In genomic region chr9:65020991-65021886, GRCm38 (mm10) we compare ENCODE assay signal across 8 mouse cellular contexts. TPM values are rescaled to one million over a fixed set of nuclear protein-coding genes. Genes with fewer than 3 reads are reported as not detected.
DNase-seq lines count a peak whose midpoint lies in the region; ATAC-seq and TF ChIP-seq lines count a peak whose summit lies in the region.

TSS of gene Hacd3 (minus strand) at chr9:65021693.

- peaks cover 10 to 49% of the 10 kb centered on the region in 2 experiments for H3K4me1 ChIP-seq in CH12.LX (ENCODE audit: control insufficient read depth in 1 of 2, insufficient read depth in 2 of 2)
- peaks cover 17% of the 10 kb centered on the region for H3K4me1 ChIP-seq in forebrain, embryonic 11.5 days (replicated peaks; ENCODE audit: control insufficient read depth, insufficient read depth, low read length)
- H3K4me1 ChIP-seq in heart, embryonic 15.5 days (replicated peaks), result peaks cover 31% of the 10 kb centered on the region
- peaks cover 61% of the 10 kb centered on the region for H3K4me1 ChIP-seq in liver, embryonic 12.5 days
- peaks cover 16% of the 10 kb centered on the region for H3K4me1 ChIP-seq in stomach, embryonic 14.5 days (ENCODE audit: control insufficient read depth, insufficient read depth, low read length)

- peak within 1 kb of the TSS; percentile 42 for H3K27ac ChIP-seq in CH12.LX (ENCODE audit: insufficient read depth, low read depth)
- peak within 1 kb of the TSS; percentile 71 for H3K27ac ChIP-seq in forebrain, embryonic 11.5 days (ENCODE audit: low read depth, low read length)
- peak within 1 kb of the TSS; percentile 84 for H3K27ac ChIP-seq in heart, embryonic 15.5 days
- H3K27ac ChIP-seq in liver, embryonic 12.5 days, result peak within 1 kb of the TSS; percentile 87
- H3K27ac ChIP-seq in stomach, embryonic 14.5 days (ENCODE audit: low read length), result peak within 1 kb of the TSS; percentile 82

- DNase-seq in CH12.LX (ENCODE audit: extremely low read depth), result peak; percentile 82
- peak; percentile 80 for DNase-seq in c-Kit-positive CD71-positive TER-119-negative erythroid progenitor cells, embryonic 14.5 days (ENCODE audit: low read depth)
- peak; percentile 97 for DNase-seq in forebrain, embryonic 11.5 days (ENCODE audit: low spot score)
- DNase-seq in kidney, postnatal 14 days, result peak; percentile 94
- DNase-seq in natural killer cell, adult 2 months (ENCODE audit: low spot score in 2 of 2), result peak; percentile 82 to 84

- peak; percentile 96 for ATAC-seq in forebrain, embryonic 11.5 days (replicated peaks; ENCODE audit: low FRiP score)
- peak; percentile 94 for ATAC-seq in heart, embryonic 15.5 days (replicated peaks; ENCODE audit: insufficient number of reproducible peaks, insufficient read depth, low FRiP score, low read depth)
- peak; percentile 93 for ATAC-seq in liver, embryonic 12.5 days
- ATAC-seq in stomach, embryonic 14.5 days (ENCODE audit: insufficient number of reproducible peaks, insufficient read depth, low FRiP score, low read depth), result peak; percentile 93

- no peak for TF ChIP-seq CTCF in CH12.LX (conservative IDR thresholded peaks at IDR 0.05 in 1 of 2, IDR thresholded peaks at IDR 0.05 in 1 of 2; ENCODE audit: low read depth in 2 of 2, low read length in 2 of 2)

- TF ChIP-seq EP300 in CH12.LX (IDR thresholded peaks at IDR 0.05; ENCODE audit: low read length), result no peak

- H3K27me3 ChIP-seq in CH12.LX (replicated peaks), result no peaks in the 10 kb centered on the region
- 0 out of 2 replicates have a peak, but pooled peaks cover 3% of the 10 kb centered on the region for H3K27me3 ChIP-seq in forebrain, embryonic 11.5 days (ENCODE audit: control insufficient read depth, insufficient read depth, low read length)
- no peaks in the 10 kb centered on the region for H3K27me3 ChIP-seq in heart, embryonic 15.5 days
- no peaks in the 10 kb centered on the region for H3K27me3 ChIP-seq in liver, embryonic 12.5 days (replicated peaks)
- H3K27me3 ChIP-seq in stomach, embryonic 14.5 days (ENCODE audit: control insufficient read depth, insufficient read depth, low read length), result no peaks in the 10 kb centered on the region

- under 1% methylated on average over 72 of the region's 81 CpGs for WGBS in forebrain, embryonic 11.5 days
- under 1% methylated on average over 81 of the region's 81 CpGs for WGBS in heart, embryonic 15.5 days
- under 1% methylated on average over 80 of the region's 81 CpGs for WGBS in liver, embryonic 12.5 days (ENCODE audit: insufficient replicate concordance)
- under 1% methylated on average over 81 of the region's 81 CpGs for WGBS in stomach, embryonic 14.5 days

- dilution Hi-C loops in CH12.LX (cut with MboI; ENCODE audit: extremely low pct_ligation_motif_present, extremely low pct_unique_long_range_greater_than_20kb, low sequenced_read_pairs), result no loop called here

- H3K4me3 ChIP-seq in CH12.LX (replicated peaks in 1 of 3; ENCODE audit: low read depth in 2 of 3, low read length in 2 of 3, poor library complexity in 1 of 3), result peak within 1 kb of the TSS; percentile 79 to 99 (median 88)
- H3K4me3 ChIP-seq in forebrain, embryonic 11.5 days (ENCODE audit: low read depth, low read length), result peak within 1 kb of the TSS; percentile 69
- H3K4me3 ChIP-seq in heart, embryonic 15.5 days, result peak within 1 kb of the TSS; percentile 88
- H3K4me3 ChIP-seq in liver, embryonic 12.5 days, result peak within 1 kb of the TSS; percentile 95
- peak within 1 kb of the TSS; percentile 56 for H3K4me3 ChIP-seq in stomach, embryonic 14.5 days (ENCODE audit: low read depth, low read length)

- peak within 1 kb of the TSS; percentile 83 for H3K4me2 ChIP-seq in CH12.LX (ENCODE audit: insufficient read depth, low read depth, poor library complexity, severe bottlenecking)
- H3K4me2 ChIP-seq in forebrain, embryonic 11.5 days (ENCODE audit: low read depth, low read length, severe bottlenecking), result peak within 1 kb of the TSS; percentile 80
- peak within 1 kb of the TSS; percentile 80 for H3K4me2 ChIP-seq in heart, embryonic 15.5 days
- H3K4me2 ChIP-seq in liver, embryonic 12.5 days, result peak within 1 kb of the TSS; percentile 93
- H3K4me2 ChIP-seq in stomach, embryonic 14.5 days (replicated peaks; ENCODE audit: low read depth, low read length), result peak within 1 kb of the TSS; percentile 80

- H3K36me3 ChIP-seq in CH12.LX (replicated peaks in 1 of 2; ENCODE audit: control insufficient read depth in 1 of 2, insufficient read depth in 1 of 2, low read length in 1 of 2), result peaks cover 0 to 8% of the 10 kb centered on the region in 2 experiments
- no peaks in the 10 kb centered on the region for H3K36me3 ChIP-seq in forebrain, embryonic 11.5 days (ENCODE audit: control insufficient read depth, insufficient read depth, low read length)
- H3K36me3 ChIP-seq in heart, embryonic 15.5 days, result no peaks in the 10 kb centered on the region
- H3K36me3 ChIP-seq in liver, embryonic 12.5 days, result no peaks in the 10 kb centered on the region
- H3K36me3 ChIP-seq in stomach, embryonic 14.5 days (ENCODE audit: control insufficient read depth, insufficient read depth, low read length), result no peaks in the 10 kb centered on the region

- peak within 1 kb of the TSS; percentile 85 for H3K9ac ChIP-seq in CH12.LX (ENCODE audit: insufficient read depth, low read depth)
- peak within 1 kb of the TSS; percentile 87 for H3K9ac ChIP-seq in forebrain, embryonic 11.5 days (ENCODE audit: low read length)
- peak within 1 kb of the TSS; percentile 91 for H3K9ac ChIP-seq in heart, embryonic 15.5 days
- peak within 1 kb of the TSS; percentile 98 for H3K9ac ChIP-seq in liver, embryonic 12.5 days
- peak within 1 kb of the TSS; percentile 64 for H3K9ac ChIP-seq in stomach, embryonic 14.5 days (replicated peaks; ENCODE audit: low read depth, low read length)

- peaks cover 5% of the 10 kb centered on the region for H3K9me3 ChIP-seq in CH12.LX (replicated peaks; ENCODE audit: low read length)
- no peaks in the 10 kb centered on the region for H3K9me3 ChIP-seq in forebrain, embryonic 11.5 days (ENCODE audit: control insufficient read depth, low read length)
- H3K9me3 ChIP-seq in heart, embryonic 15.5 days (replicated peaks), result no peaks in the 10 kb centered on the region
- no peaks in the 10 kb centered on the region for H3K9me3 ChIP-seq in liver, embryonic 12.5 days (replicated peaks)
- H3K9me3 ChIP-seq in stomach, embryonic 14.5 days (ENCODE audit: control insufficient read depth, low read depth, low read length), result no peaks in the 10 kb centered on the region

- no peak for TF ChIP-seq RAD21 in CH12.LX (IDR thresholded peaks at IDR 0.05; ENCODE audit: low read depth, low read length)

- peak; percentile 94 for TF ChIP-seq POLR2A in CH12.LX (IDR thresholded peaks at IDR 0.05; ENCODE audit: low read depth, low read length)

- in situ Hi-C loops in CH12.LX (cut with MboI; ENCODE audit: low pct_ligation_motif_present, low pct_unique_long_range_greater_than_20kb, low sequenced_read_pairs), result no loop called here

- peaks cover 14% of the 10 kb centered on the region for H3K79me2 ChIP-seq in CH12.LX (replicated peaks; ENCODE audit: control insufficient read depth, extremely low read depth, insufficient read depth, poor library complexity, severe bottlenecking)

TF ChIP-seq in CH12.LX, 34 proteins besides CTCF, POLR2A, EP300 and RAD21 (continues in another document):
- TF ChIP-seq MAX (IDR thresholded peaks at IDR 0.05; ENCODE audit: low read length), result peak; percentile 85
- TF ChIP-seq CHD1 (IDR thresholded peaks at IDR 0.05; ENCODE audit: low read depth, low read length), result no peak
- no peak for TF ChIP-seq SMC3 (IDR thresholded peaks at IDR 0.05; ENCODE audit: low read depth, low read length)
- 0 out of 2 replicates have a peak, but pooled peaks have one; percentile 63 for TF ChIP-seq UBTF (IDR thresholded peaks at IDR 0.05; ENCODE audit: low read depth, low read length)
- no peak for TF ChIP-seq JUN (IDR thresholded peaks at IDR 0.05; ENCODE audit: insufficient read depth, low read depth, low read length)
- TF ChIP-seq HCFC1 (IDR thresholded peaks at IDR 0.05; ENCODE audit: low read depth, low read length), result peak; percentile 41
- no peak for TF ChIP-seq PAX5 (IDR thresholded peaks at IDR 0.05; ENCODE audit: low read length)
- peak; percentile 92 for TF ChIP-seq USF1 (IDR thresholded peaks at IDR 0.05; ENCODE audit: low read depth, low read length)
- TF ChIP-seq MXI1 (IDR thresholded peaks at IDR 0.05; ENCODE audit: low read depth, low read length), result peak; percentile 92
- peak; percentile 18; the same call in 1 of the 2 replicates for TF ChIP-seq IRF4 (IDR thresholded peaks at IDR 0.05; ENCODE audit: low read depth, low read length)
- no peak; the same call in 1 of the 2 replicates for TF ChIP-seq SIN3A (IDR thresholded peaks at IDR 0.05; ENCODE audit: low read length)
- no peak for TF ChIP-seq ZC3H11A (IDR thresholded peaks at IDR 0.05; ENCODE audit: low read depth, low read length)
- TF ChIP-seq GABPA (IDR thresholded peaks at IDR 0.05; ENCODE audit: insufficient replicate concordance, low read depth, low read length), result no peak
- 0 out of 2 replicates have a peak, but pooled peaks have one; percentile 40 for TF ChIP-seq TBP (conservative IDR thresholded peaks at IDR 0.05; ENCODE audit: low read depth, low read length)
- no peak for TF ChIP-seq ZKSCAN1 (IDR thresholded peaks at IDR 0.05; ENCODE audit: borderline replicate concordance, low read depth, low read length)
- TF ChIP-seq E2F4 (IDR thresholded peaks at IDR 0.05; ENCODE audit: insufficient replicate concordance, low read depth, low read length), result no peak
- peak; percentile 66 for TF ChIP-seq TCF12 (IDR thresholded peaks at IDR 0.05; ENCODE audit: low read depth, low read length)
- TF ChIP-seq KAT2A (IDR thresholded peaks at IDR 0.05; ENCODE audit: insufficient replicate concordance, low read length), result no peak
- TF ChIP-seq MAFK (IDR thresholded peaks at IDR 0.05; ENCODE audit: insufficient replicate concordance, low read length), result no peak
- TF ChIP-seq POLR2AphosphoS2 (IDR thresholded peaks at IDR 0.05; ENCODE audit: low read depth, low read length), result peak; percentile 14; the same call in 1 of the 2 replicates
- TF ChIP-seq BHLHE40 (IDR thresholded peaks at IDR 0.05; ENCODE audit: low read depth, low read length), result peak; percentile 77
- TF ChIP-seq JUND (conservative IDR thresholded peaks at IDR 0.05; ENCODE audit: low read depth, low read length), result no peak
- peak; percentile 83 for TF ChIP-seq USF2 (conservative IDR thresholded peaks at IDR 0.05; ENCODE audit: low read depth, low read length)

RNA-seq across cellular contexts. Expression of gene Hacd3, which starts in this region (rescaled TPM):
- total RNA-seq in CH12.LX (2012; rRNA removed) (30.4 and 36.5 TPM in 2 replicates), CH12.LX (2014; rRNA removed) (68.7 and 72.7 TPM in 2 replicates)
- 36.9 and 41.5 TPM in 2 replicates for polyA plus RNA-seq in CH12.LX (2012; ENCODE audit: insufficient read length, low read depth)
- polyA plus RNA-seq in forebrain, embryonic 11.5 days (2014; fragmentation: Nextera tagmentation; extraction: Ambion mirVana), result 111 and 120 TPM in 2 replicates
- polyA plus RNA-seq in heart, embryonic 15.5 days (2015; fragmentation: Nextera tagmentation; extraction: Ambion mirVana), result 46.2 and 53.0 TPM in 2 replicates
- polyA plus RNA-seq in liver, embryonic 12.5 days (2016; fragmentation: Nextera tagmentation; extraction: Ambion mirVana), result 68.3 and 71.9 TPM in 2 replicates
- 83.8 and 84.6 TPM in 2 replicates for polyA plus RNA-seq in stomach, embryonic 14.5 days (2014; fragmentation: Nextera tagmentation; extraction: Ambion mirVana)

Comparison
In these comparisons a context has a peak if more than half of its experiments do, and no peak if none do; other contexts are left out.
1. Peak in every context shown above with its lines: DNase-seq, ATAC-seq, H3K4me3 ChIP-seq and H3K27ac ChIP-seq.